ENCODE assay signal across 21 mouse cellular contexts in genomic region chr5:148542196-148542595, GRCm38 (mm10). TPM values are rescaled to one million over a fixed set of nuclear protein-coding genes. Genes with fewer than 3 reads are reported as not detected.
DNase-seq lines count a peak whose midpoint lies in the region; ATAC-seq and TF ChIP-seq lines count a peak whose summit lies in the region.
"Had no signal": no experiment of that assay in that cellular context is flagged by ENCODE, and none has a peak within 500 bp of the region (broad histone marks: within the 10 kb centered on the region; RNA-seq: fewer than 3 reads in every experiment).

No protein-coding gene starts in this region.

- no peak overlapping the region for H3K9ac ChIP-seq in heart, embryonic 12.5 days
- no peak overlapping the region for H3K9ac ChIP-seq in liver, postnatal 0 days (replicated peaks)
- H3K9ac ChIP-seq: forebrain, embryonic 15.5 days; hindbrain, embryonic 14.5 days; limb, embryonic 13.5 days; midbrain, embryonic 12.5 days; neural tube, embryonic 13.5 days had no signal

- peaks cover 54% of the 10 kb centered on the region for H3K4me1 ChIP-seq in heart, embryonic 12.5 days (replicated peaks)
- peaks cover 35% of the 10 kb centered on the region for H3K4me1 ChIP-seq in liver, postnatal 0 days (ENCODE audit: insufficient read depth)

- H3K36me3 ChIP-seq in heart, embryonic 12.5 days: no peaks in the 10 kb centered on the region
- no peaks in the 10 kb centered on the region for H3K36me3 ChIP-seq in liver, postnatal 0 days (replicated peaks; ENCODE audit: insufficient read depth, low read length)
- H3K36me3 ChIP-seq: embryonic facial prominence, embryonic 10.5 days; forebrain, embryonic 15.5 days; limb, embryonic 13.5 days; midbrain, embryonic 12.5 days; neural tube, embryonic 13.5 days had no signal

- no peak for TF ChIP-seq CTCF in liver, postnatal 0 days (IDR thresholded peaks at IDR 0.05; ENCODE audit: low read depth)

- 0 out of 2 replicates have a peak overlapping the region, but pooled peaks have one; percentile 31 for H3K27ac ChIP-seq in heart, embryonic 12.5 days (ENCODE audit: poor library complexity, severe bottlenecking)
- peak overlapping the region; percentile 44; the same call in 1 of the 2 replicates for H3K27ac ChIP-seq in liver, postnatal 0 days (ENCODE audit: low read depth)
- H3K27ac ChIP-seq: embryonic facial prominence, embryonic 10.5 days; forebrain, embryonic 15.5 days; hindbrain, embryonic 14.5 days; limb, embryonic 13.5 days; midbrain, embryonic 12.5 days; neural tube, embryonic 13.5 days had no signal

- no peak for ATAC-seq in heart, embryonic 12.5 days (ENCODE audit: insufficient number of reproducible peaks, low FRiP score)
- ATAC-seq in activated CD4-positive, CD25-positive, alpha-beta regulatory T cell, adult 4 months: peak; percentile 53
- ATAC-seq in liver, postnatal 0 days: no peak; the same call in 1 of the 2 replicates
- ATAC-seq: forebrain, embryonic 15.5 days had no signal

- H3K27me3 ChIP-seq in heart, embryonic 12.5 days (replicated peaks): no peaks in the 10 kb centered on the region
- H3K27me3 ChIP-seq in liver, postnatal 0 days (ENCODE audit: insufficient read depth, low read length): no peaks in the 10 kb centered on the region
- H3K27me3 ChIP-seq: forebrain, embryonic 15.5 days; limb, embryonic 13.5 days; midbrain, embryonic 12.5 days; neural tube, embryonic 13.5 days had no signal

- 14% methylated on average over 2 of the region's 2 CpGs for WGBS in heart, embryonic 12.5 days
- 24% methylated on average over 2 of the region's 2 CpGs for WGBS in liver, postnatal 0 days (ENCODE audit: insufficient replicate concordance)

- H3K4me2 ChIP-seq in heart, embryonic 12.5 days: no peak overlapping the region
- H3K4me2 ChIP-seq in liver, postnatal 0 days (ENCODE audit: low read depth, low read length): no peak overlapping the region
- H3K4me2 ChIP-seq: forebrain, embryonic 15.5 days; hindbrain, embryonic 14.5 days; limb, embryonic 13.5 days; midbrain, embryonic 12.5 days; neural tube, embryonic 13.5 days had no signal

- no peaks in the 10 kb centered on the region for H3K9me3 ChIP-seq in heart, embryonic 12.5 days (replicated peaks)
- H3K9me3 ChIP-seq in liver, postnatal 0 days (ENCODE audit: low read length): no peaks in the 10 kb centered on the region
- H3K9me3 ChIP-seq: embryonic facial prominence, embryonic 10.5 days; forebrain, embryonic 15.5 days; limb, embryonic 13.5 days; midbrain, embryonic 12.5 days; neural tube, embryonic 13.5 days had no signal

- no peak for TF ChIP-seq EP300 in liver, postnatal 0 days (IDR thresholded peaks at IDR 0.05; ENCODE audit: low read depth)

- no peak overlapping the region for H3K4me3 ChIP-seq in heart, embryonic 12.5 days
- no peak overlapping the region for H3K4me3 ChIP-seq in liver, postnatal 0 days (ENCODE audit: low read depth, low read length)
- H3K4me3 ChIP-seq: embryonic facial prominence, embryonic 10.5 days; erythroblast, embryonic 14.5 days; forebrain, embryonic 15.5 days; limb, embryonic 13.5 days; midbrain, embryonic 12.5 days; neural tube, embryonic 13.5 days had no signal

- DNase-seq in heart, postnatal 14 days: no peak
- DNase-seq in 3T3-L1 (ENCODE audit: low read depth, low spot score): peak; percentile 72
- no peak for DNase-seq in liver, postnatal 0 days
- DNase-seq in lung, postnatal 36 days: no peak
- DNase-seq in spleen, postnatal 10 days (ENCODE audit: low spot score in 2 of 2): no peak
- no peak for DNase-seq in Muller cell, postnatal 12 days (ENCODE audit: inconsistent ontology term)
- DNase-seq: cerebellum, postnatal 25 days; heart, adult 11 months; kidney, adult 18-20 months; kidney, postnatal 36 days; layer of hippocampus, adult 9-11 months; thymus, postnatal 14 days had no signal

- intact Hi-C loops in heart, postnatal 14 days (cut with DNase I): no loop called here

RNA-seq across cellular contexts. Expression of gene Ubl3, which starts 10.4 kb away (rescaled TPM):
- polyA plus RNA-seq in heart, embryonic 12.5 days (2016; fragmentation: Nextera tagmentation; extraction: Ambion mirVana): 69.1 and 70.4 TPM in 2 replicates
- 10 to 100 TPM; 84.6 to 95.6 TPM for total RNA-seq in heart, postnatal 14 days (2021)
- polyA plus RNA-seq in activated CD4-positive, CD25-positive, alpha-beta regulatory T cell, adult 4 months (2017; shearing (Covaris generic)): 100 to 1,000 TPM in 1 of 2 experiments, 10 to 100 TPM in 1; 86.3 to 124 TPM
- 37.0 and 39.4 TPM in 2 replicates for polyA plus RNA-seq in liver, postnatal 0 days (2015; fragmentation: Nextera tagmentation; extraction: Ambion mirVana)
